Mouse (Mus musculus) right cerebral cortex, adult 18-20 months (tissue): ENCODE measurements around the gene Nkain2.

Experiments used
- DNase-seq: peaks from one replicate; pipeline ENCODE4 v3.0.0; 2022; ENCODE audit warnings: mixed read lengths

The Nkain2 gene

DNA sequence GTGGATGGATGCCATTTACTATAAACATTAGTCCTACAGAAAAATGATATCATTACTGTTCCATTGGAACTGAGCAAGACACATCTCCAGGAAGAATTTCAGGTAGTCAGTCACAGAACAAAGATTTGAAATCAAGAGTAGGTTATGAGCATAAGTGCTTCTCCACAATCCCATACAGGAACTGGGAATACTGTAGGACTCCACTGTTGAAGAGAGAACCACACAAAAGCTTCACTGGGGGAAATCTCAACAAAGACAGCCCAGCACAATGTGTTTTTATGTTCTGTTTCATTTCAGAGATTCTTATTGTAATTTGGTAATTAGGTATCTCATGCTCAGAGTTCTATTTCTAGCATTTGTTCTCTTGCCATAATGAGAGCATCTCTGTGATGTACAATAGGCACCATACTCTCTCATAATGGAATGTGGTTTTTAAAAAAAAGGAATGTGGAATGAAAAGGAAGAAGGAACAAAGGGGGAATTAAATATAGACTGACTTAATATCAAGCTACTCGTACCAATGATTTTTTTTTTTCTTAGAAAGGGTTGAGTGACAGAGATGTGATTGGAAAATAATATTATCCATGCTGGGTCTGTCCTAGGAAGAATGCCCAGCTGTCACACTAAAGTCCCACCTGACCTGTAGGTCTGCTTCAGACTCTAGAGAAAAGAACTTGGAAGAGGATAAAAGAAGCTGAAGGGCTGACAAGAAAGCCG, 313.5 kb downstream of the Nkain2 start:
- DNase-seq, result no peak

DNA sequence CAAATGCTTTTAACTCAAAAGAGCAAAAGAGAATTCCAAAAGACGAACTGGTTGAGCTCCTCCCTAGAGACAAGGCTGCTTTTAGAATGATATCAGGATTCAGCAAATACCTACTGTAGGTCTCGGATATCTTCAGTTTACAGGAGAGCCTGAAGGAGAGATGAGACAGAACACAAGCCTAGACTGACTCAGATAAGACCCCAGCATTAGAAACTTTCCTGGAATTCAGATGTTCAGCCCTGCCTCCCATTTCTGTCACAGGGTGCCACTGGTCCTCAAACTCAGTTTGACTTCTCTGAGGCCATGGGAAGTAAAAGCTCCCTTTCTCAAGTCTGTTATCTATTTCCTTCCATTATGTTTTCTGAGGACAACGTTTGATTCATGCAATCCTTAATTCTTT, 332.6 kb downstream of the Nkain2 start:
- no peak for DNase-seq

DNA sequence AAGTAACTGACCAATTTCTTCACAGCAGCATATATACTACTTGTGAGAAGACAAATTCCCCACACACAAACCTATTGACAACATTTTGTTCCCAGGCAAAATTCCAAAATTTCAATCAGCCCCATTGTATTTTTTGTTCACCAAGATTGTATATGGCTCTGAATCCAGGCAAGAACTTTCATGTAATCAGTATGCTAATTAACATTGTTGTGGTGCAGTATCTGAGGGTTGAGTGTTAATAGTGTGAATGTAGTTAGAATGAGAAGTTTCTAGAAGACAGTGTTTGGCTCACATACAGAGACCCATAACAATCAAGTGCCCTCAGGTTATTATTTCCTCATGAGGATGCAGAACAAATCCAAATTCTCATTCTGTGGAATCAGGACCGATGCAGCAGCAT, 354.2 kb downstream of the Nkain2 start:
- no peak for DNase-seq

DNA sequence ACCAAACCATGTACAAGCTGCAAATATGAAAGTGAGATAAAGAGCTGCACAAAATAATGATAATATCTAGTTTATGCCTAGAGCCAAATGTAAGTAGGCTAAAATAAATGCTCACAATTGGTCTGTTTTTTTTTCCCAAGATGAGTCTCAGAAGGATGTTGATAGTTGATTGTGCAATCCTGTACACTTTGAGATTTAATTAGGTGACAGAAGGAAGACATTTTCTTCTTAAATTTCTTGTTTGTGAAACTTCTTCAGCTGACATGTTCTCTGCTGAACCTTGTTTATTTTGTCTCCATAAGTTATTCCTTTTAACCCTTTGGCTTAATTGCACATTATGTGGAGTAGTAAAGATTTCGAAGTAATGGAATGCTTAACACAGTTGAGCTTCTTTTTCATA, 379.4 kb downstream of the Nkain2 start:
- DNase-seq, result no peak

DNA sequence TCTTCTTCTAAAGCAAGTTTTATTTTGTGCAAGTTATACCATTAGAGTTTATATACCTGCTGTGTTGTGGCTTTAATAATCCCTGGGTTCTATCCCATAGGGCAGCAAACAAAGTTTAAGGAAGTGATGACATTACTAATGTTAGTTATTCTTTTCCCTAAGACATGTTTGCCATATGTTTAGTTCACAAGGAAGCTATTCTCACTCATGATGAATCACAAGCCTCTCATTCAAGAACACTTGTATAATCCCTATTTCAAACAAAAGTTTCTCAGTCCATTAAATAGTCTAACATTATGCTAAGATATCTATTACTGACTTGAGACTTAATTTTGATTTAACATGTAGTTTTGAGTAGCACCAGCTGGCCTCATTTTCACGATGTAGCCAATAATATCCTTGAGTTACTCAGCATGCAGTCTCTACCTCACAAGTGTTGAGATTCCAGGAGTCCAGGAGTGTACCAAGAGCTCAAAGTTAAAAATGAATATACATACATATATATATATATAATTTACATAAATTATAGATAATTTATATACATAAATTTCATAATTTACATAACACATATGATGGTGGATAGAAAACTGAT, 395.6 kb downstream of the Nkain2 start:
- DNase-seq, result no peak

DNA sequence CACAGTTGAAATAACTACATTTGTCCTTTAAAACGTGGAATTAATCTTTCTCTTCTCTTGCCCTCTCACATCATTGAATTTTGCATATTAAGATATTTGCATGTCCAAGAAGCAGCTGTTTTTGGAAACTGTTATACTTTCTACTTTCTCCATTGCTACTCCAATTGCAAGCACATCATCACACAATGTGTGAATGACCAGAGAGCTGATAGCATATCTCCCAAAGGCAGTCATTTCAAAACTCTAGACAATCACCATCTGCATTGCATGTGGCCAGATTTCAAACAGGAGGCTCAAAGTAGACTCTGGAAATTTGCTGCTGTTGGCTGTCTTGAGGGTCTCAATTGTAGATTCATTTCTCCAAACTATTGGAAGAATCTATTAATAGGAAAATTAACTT, 396.7 kb downstream of the Nkain2 start:
- no peak for DNase-seq

DNA sequence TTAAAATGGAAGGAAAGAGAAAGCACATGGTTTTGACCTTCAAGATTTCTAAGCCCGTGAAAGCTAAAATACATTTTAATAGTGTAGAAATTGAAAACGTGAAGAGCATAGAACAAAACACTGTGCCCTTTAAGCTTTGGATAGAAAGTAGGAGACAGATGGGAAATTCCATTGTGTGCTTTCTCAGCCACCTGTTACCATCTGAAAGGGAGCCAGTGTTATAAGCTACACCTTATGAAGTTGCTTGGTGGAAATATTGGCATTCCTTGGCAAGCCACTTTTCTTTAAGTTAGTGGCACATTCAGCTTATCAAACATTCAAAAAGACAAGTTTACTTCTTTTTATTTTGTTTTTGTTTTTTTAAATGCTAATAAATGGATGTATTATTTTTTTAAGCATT, 427.5 kb downstream of the Nkain2 start:
- DNase-seq, result no peak

DNA sequence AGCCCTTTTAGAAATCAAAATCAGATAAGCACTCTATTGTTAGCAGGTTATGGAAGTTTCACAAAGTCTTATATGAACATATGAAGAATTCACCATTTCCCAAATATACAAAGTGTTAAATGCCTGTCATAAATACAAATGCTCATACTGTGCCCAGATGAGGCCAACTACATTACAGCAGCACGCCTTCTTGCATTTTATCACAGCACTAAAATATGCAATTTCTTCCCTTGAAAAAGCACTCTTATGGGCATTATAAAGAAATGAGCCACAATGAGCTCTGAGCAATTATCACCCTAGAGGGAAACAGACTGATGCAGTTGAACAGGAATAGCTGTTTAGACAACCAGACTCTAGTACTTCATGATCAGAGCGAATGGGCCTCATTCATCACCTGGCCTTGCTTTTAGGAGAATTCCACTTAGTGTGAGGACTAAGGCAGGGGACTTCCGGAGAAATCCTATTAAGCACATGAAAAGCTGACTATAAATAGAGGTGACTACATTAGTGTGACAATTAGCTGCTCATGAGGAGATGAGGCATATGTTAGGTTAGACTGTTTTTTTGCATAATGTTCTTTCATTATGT, 450.2 kb downstream of the Nkain2 start:
- DNase-seq, result no peak

DNA sequence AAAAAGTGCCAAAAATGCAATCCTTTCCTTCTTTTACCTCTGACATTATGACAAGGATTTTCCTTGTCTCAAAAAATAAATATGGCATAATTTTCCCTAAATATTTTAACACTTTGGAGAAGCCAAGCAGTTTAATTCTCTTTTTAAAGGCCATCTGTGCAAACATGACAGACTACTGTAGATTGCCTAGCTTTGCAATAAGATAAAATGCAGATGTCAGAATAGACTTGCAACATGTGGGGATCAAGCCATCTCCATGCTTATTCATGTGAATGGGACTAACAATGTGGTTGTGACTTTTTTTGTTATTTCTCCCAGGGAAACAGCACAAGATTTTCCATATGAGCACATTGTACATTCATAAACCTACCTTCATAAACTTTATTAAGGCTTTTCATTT, 476.0 kb downstream of the Nkain2 start:
- no peak for DNase-seq

DNA sequence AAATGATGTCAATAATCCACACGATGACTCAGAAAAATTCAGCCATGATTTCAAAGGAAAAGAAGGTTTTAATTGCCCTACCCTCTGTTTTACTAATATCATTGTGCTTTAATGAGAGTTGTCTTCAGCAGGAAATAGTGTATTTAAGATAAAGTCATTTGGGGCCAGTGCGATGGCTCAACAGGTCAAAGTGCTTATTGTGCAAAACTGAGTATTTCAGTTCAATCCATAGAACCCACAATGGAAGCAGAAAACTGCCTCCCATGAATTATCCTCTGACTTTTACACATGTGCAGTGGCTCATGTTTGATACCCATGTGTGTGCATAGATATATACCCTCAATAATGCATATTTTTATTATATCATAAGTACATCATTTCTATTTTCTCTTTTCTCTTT, 478.9 kb downstream of the Nkain2 start:
- DNase-seq, result no peak

DNA sequence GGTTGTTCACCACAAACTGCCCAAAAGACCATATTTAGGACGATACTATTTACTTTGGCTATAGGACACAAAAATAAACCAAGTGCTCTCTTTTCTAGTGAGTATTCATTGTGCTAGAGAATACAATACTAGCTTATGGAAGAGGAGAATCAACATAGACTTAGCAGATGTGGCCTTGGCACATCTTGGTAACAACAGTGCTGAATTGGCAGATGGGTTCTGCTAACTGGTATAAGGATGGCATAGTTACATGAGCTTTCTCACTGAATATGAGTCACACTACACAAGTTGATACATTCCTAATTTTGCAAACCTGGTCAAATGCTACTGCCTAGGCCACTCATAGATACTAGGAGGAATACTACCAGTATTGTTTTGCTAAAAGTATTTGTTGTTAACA, 489.3 kb downstream of the Nkain2 start:
- no peak for DNase-seq

DNA sequence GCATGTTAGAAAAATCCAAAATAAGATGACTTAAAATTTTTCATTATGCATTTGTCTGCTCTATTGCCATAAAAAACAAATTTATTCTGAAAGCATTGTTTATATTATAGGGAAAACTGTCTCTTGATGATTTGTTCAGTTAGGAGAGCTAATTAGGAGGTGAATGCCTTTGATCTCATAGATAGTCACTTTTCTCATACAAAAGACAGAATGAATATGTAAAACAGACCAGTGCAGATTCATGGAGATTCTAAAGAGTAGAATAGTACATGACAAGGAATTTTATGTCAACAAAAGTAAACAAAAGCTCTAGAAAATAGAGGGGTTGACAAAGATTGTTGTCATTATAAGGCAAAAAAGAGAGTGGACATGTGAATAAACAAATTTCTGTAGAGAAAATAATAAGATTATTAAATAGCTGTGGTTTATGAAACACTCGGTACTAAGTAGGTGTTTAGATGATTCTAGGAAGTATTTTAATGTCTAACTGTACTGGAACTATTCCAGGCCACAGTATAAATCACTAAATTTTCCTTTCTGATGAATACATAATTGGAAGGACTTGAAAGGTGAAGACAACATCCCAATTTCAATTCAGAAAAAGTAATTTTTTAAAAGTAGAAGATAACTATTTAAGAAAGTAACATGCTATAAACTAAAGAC, 496.3 kb downstream of the Nkain2 start:
- DNase-seq, result no peak

DNA sequence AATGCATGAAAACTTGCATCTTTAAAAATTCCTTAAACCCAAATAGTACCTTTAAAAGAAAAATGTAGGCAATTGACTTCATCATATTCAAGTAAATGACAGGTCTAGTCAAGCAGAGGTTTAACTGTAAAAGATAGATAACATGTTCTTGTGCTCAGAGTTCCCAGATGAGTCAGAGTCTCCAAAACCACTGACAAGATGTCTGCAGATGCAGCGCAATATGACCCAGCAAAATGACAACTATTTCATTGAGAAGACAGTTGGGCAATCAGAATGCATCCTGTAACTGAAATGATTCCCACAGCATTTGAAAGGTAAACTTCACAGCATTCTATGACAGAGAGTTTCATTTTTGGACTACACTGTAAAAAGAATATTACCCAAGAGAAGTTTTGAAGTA, 496.9 kb downstream of the Nkain2 start:
- DNase-seq, result no peak

DNA sequence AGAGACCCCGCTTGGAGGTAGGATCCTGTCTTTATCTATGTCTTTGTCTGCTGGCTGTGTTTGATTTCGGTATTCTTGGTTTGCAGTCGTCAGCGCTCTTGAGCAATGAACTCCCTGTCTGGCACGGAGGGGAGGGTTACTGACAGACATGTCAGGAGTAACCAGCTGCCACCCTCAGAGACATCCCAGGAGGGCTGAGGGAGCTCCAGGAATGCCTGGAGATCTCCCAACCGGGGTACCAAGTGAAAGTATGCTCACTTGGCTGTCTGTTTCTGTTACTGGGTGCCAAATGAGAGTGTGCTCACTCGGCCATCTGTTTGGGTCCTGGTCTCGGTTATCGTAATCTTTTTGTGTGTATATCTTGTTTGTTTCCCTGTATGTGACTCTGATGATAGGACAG, 577.5 kb downstream of the Nkain2 start:
- no peak for DNase-seq

DNA sequence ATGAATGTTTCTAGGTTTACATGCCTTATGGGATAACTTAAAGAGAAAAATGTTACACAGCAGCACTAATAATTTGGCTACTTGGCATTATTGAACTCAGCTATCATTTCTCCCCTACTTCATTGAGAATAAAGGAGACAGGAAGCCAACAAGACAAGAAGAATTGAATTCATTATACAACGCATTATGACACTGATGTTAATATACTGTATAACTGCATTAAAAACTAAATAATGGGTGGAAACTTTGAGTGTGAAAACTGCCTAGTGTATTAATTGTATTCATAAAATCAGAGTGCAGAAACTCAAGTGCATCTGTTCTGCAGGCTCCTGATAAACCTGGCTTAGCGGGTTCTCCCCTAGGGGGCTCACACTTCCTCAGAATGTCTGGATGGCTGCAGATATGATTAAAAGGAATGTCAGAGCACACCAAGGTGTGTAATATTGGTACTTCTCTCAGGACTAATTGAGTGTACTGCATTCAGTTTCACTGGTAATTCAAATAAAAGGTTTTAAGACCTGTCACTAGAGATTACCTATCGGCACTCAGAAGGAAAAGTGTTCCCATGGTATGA, 589.2 kb downstream of the Nkain2 start:
- DNase-seq, result no peak

DNA sequence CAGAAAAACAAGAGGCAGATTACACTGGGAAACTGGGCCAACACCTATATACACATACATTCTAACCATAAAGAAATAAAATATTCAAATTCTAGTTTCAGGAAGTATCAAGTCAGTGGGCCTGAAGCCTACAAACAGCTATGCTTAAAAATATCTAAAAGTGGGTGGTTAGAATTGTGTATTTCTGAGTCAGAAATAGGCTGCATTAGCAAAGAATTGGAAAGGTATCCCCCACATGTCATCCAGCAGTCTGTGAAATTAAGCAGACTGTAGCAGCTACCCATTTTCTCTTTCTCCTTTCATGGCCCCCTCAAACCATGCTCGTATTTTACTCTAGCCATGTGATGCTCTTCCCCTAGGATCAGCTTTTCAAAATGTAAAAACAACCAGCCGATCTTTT, 599.8 kb downstream of the Nkain2 start:
- DNase-seq, result no peak

DNA sequence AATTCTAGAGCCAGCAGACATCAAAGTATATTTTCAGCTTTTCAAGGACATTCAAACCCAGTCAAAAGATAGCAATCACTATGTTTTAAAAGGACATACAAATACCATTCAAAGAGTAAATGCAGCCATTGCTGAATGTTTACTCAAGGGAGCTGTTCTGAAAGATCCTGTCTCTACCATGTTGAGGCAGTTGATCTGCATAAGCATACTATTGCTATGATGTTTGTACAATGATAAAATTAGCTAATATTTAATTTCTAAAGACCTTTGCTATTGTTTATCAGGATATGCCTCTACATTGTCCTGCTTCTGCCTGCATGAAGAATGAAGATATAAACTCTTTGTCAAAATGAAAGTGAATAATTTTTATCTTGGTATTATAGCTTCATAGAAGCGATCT, 606.6 kb downstream of the Nkain2 start:
- DNase-seq, result no peak

DNA sequence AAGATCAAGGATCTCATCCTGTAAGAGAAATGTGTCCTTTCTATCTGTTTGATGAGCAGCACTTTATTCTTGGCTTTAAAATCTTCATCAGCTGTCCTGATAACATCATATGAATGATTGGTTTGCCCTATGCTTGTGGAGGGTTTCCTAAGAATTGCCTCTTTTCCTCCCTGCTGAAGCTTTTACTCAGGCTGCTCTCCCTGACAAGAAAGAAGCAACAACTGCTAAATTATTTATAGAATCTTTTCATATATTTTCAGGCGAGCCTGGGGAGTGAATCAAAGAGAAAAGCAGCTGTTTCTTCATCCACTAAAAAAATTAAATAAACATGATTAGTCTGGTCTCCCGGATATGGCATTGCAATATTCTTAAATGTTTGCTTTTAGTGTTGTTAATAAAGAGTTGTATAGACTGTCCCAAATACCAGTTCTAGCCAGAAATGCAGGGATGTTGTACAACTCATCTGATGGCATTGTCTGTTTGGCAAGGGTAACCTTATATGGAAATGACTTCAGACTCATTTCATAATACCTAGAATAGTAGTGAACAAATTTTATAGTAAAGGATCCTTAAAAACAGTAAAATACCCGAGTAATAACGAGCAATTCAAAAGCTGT, 646.9 kb downstream of the Nkain2 start:
- no peak for DNase-seq

DNA sequence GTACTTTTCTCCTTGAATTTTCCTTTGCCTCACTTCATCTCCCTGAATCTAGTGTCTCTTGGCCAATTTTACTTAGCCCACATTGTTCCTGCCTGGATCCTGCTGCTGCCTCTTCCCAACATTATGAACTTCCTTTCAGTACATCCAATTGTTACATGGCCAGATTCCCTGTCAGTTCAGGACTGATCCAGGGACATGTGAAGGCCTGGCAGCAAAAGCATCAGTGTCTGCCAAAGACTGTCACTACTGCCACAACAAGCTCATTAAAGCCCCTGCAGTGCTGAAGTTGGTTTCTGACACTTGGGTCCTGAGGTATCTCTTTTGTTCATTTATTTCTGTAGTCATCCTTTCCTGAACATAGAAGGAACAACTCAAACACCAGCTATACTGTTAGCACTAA, 649.1 kb downstream of the Nkain2 start:
- DNase-seq, result no peak

DNA sequence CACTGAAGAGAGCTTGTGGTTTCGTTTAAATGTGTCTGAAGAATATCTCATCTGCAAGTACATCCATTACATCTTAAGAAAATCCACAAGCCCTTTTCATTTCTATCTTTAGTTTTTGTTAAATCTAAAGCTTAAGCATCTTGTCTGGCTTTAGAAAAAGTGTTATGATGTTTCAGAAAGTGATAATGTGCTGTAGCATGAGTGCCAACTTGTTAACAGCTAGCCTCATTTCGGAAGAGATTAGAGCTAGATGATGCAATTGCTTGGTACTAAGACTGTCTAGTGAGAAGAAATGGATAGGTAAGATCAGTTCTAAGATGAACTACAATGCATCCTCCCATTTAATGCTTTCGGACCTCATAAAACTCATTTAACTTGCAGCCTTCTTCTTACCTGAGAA, 707.3 kb downstream of the Nkain2 start:
- peak; percentile 6 for DNase-seq

DNA sequence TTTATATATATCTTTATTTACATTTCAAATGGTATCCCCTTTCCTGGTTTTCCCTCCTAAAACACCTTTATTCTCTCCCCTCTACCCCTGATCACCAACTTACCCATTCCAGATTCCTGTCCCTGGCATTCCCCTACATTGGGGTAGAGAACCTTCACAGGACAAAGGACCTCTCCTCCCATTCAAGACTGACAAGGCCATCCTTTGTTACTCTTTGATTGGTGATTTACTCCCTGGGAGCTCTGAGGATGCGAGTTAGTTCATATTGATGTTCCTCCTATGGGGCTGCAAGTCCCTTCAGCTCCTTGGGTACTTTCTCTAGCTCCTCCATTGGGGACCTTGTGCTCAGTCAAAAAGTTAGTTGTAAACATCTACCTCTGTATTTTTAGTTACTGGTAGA, 798.9 kb downstream of the Nkain2 start:
- no peak for DNase-seq

DNA sequence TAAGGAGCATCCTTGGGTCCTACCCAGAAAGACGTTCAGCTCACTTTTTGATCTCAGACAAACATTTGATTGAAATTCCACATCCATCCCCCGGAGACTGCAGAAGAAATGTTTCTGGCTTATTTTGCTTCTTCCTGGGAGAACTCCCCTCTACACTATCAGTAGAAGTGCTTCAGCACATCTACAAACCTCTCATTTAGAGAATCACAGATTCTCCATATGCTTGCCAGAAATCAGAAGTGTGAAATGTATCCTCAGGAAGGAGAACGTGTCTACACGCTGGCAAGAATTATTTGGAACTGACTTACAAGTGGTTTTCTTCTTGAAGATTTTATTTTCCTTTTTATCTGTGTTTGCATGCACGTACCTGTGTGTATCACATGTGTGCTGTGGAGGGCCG, 829.9 kb downstream of the Nkain2 start:
- no peak for DNase-seq

DNA sequence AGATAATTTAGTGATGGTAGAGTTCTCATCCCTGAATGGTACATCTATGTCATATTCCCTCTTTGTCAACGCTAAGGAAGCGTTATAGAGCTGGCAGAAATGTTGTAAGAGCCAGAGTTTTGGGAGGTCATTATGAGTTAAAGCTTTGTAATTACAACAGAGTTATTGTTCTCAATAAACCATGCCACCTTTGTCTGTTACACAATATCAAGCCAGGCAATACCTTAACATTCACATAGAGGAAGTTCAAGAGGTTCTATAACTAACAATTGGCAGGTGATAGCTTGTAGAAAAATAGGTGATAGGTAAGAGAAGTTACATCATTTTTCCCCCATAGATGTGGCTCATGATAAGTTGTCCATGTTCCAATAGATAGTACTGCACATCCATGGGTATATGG, 832.0 kb downstream of the Nkain2 start:
- no peak for DNase-seq
